Mouse (Mus musculus): ENCODE measurements around the gene Osgep. TPM values are rescaled to one million over a fixed set of nuclear protein-coding genes. Genes with fewer than 3 reads are reported as not detected.
"Not testable (repeated sequence)": the region's sequence is repeated elsewhere in the genome, so short reads cannot be mapped to it uniquely, and the experiment has no call there.

The Osgep gene
- polyA plus RNA-seq, 1 experiment, result 54.6 TPM

- H3K4me3 ChIP-seq (ENCODE audit: insufficient read depth, low read depth, low read length), result no peak overlapping the region
- WGBS, result 78% methylated on average over 3 of the region's 3 CpGs
- H3K27ac ChIP-seq (ENCODE audit: insufficient read depth, low read depth, low read length), result no peak overlapping the region
- no peak for DNase-seq
- H3K4me1 ChIP-seq (ENCODE audit: control insufficient read depth, insufficient read depth, low read length), result peaks cover 3% of the 10 kb centered on the region; the same call in 1 of the 2 replicates
- no peaks in the 10 kb centered on the region for H3K27me3 ChIP-seq (replicated peaks; ENCODE audit: control insufficient read depth, insufficient read depth, low read length)
- TF ChIP-seq POLR2A (IDR thresholded peaks at IDR 0.05; ENCODE audit: low read depth, low read length) (no peak), CTCF (conservative IDR thresholded peaks at IDR 0.05; ENCODE audit: insufficient read depth, insufficient read length, low read depth, low read length) (no peak)
- H3K36me3 ChIP-seq (ENCODE audit: control insufficient read depth, insufficient read depth, low read length), result 0 out of 2 replicates have a peak, but pooled peaks cover 3% of the 10 kb centered on the region
These were observed 57.7 kb downstream of the Osgep start for GRCm38 (mm10) chr14:50866966-50867365.

DNA sequence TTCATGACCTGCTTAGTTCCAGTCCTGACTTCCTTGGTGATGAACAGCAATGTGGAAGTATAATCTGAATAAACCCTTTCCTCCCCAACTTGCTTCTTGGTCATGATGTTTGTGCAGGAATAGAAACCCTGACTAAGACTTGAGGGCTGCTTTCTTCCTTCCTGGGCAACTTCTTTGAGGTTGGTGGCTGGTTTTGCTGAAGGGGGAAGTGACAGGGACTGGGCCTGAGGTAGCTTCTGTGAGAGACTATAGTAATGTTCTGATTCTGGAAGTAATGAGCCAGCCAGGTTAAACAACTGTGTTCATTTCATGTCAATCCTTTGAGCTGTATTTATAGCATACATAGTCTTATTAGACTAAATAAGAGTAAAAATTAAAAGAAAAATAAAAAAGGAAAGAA lies 59.7 kb downstream of the Osgep start:
- not testable (repeated sequence) for H3K27me3 ChIP-seq (replicated peaks; ENCODE audit: control insufficient read depth, insufficient read depth, low read length); H3K4me3 ChIP-seq (ENCODE audit: insufficient read depth, low read depth, low read length); H3K36me3 ChIP-seq (ENCODE audit: control insufficient read depth, insufficient read depth, low read length); H3K27ac ChIP-seq (ENCODE audit: insufficient read depth, low read depth, low read length); DNase-seq; H3K4me1 ChIP-seq (ENCODE audit: control insufficient read depth, insufficient read depth, low read length)

DNA sequence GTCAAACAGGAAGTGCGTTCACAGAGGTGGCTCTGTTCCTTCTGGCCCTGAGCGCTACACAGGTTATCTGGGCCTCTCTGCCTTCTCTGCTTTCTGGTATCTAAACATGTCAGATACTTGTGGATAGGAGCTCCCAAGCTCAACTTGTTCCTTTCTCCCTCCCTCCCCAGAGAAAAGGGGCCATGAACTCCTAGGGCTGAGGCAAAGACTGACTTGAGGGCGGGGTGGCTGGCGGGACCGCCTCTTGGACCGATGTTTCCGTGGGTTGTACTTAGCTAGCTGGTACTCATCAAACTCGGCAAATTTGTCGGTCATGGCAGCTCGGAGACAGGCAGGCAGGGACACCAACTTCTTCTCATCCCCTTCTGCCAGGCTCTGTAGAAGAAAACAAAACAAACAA lies 62.1 kb downstream of the Osgep start:
- TF ChIP-seq POLR2A (IDR thresholded peaks at IDR 0.05; ENCODE audit: low read depth, low read length) (no peak), CTCF (conservative IDR thresholded peaks at IDR 0.05; ENCODE audit: insufficient read depth, insufficient read length, low read depth, low read length) (no peak)
- 92% methylated on average over 10 of the region's 10 CpGs for WGBS
- no peak overlapping the region for H3K27ac ChIP-seq (ENCODE audit: insufficient read depth, low read depth, low read length)
- peaks cover 6% of the 10 kb centered on the region for H3K36me3 ChIP-seq (ENCODE audit: control insufficient read depth, insufficient read depth, low read length)
- DNase-seq, result no peak
- H3K4me1 ChIP-seq (ENCODE audit: control insufficient read depth, insufficient read depth, low read length), result no peaks in the 10 kb centered on the region
- H3K27me3 ChIP-seq (replicated peaks; ENCODE audit: control insufficient read depth, insufficient read depth, low read length), result no peaks in the 10 kb centered on the region
- H3K4me3 ChIP-seq (ENCODE audit: insufficient read depth, low read depth, low read length), result no peak overlapping the region

Other genes with a start within 250 kb of the Osgep start
- gene Olfr747, start 231.7 kb downstream of the Osgep start, polyA plus RNA-seq (2012; rRNA removed), result not detected in 2 replicates
- gene Olfr748, start 217.5 kb downstream of the Osgep start, polyA plus RNA-seq (2012; rRNA removed), result not detected in 2 replicates
- not detected in 2 replicates for gene Olfr749, start 179.8 kb downstream of the Osgep start, polyA plus RNA-seq (2012; rRNA removed)
- 24.5 and 25.8 TPM in 2 replicates for gene Ttc5, start 139.4 kb downstream of the Osgep start, polyA plus RNA-seq (2012; rRNA removed)
- gene Ccnb1ip1, start 117.2 kb downstream of the Osgep start, polyA plus RNA-seq (2012; rRNA removed), result not detected in 2 replicates
- gene Parp2, start 117.1 kb downstream of the Osgep start, polyA plus RNA-seq (2012; rRNA removed), result 12.0 and 12.6 TPM in 2 replicates
- 17.6 and 18.8 TPM in 2 replicates for gene Tep1, start 54.3 kb downstream of the Osgep start, polyA plus RNA-seq (2012; rRNA removed)
- 0.34 and 1.2 TPM in 2 replicates for gene Klhl33, start 27.4 kb downstream of the Osgep start, polyA plus RNA-seq (2012; rRNA removed)
- 24.0 and 31.3 TPM in 2 replicates for gene Apex1, start 75 bp upstream of the Osgep start, polyA plus RNA-seq (2012; rRNA removed)
- 68.1 and 79.3 TPM in 2 replicates for gene Pip4p1, start 6.0 kb upstream of the Osgep start, polyA plus RNA-seq (2012; rRNA removed)
- gene Pnp, start 6.2 kb upstream of the Osgep start, polyA plus RNA-seq (2012; rRNA removed), result 79.2 and 91.3 TPM in 2 replicates
- 42.3 and 52.8 TPM in 2 replicates for gene Gm49342, start 19.6 kb upstream of the Osgep start, polyA plus RNA-seq (2012; rRNA removed)
- 0.54 and 0.56 TPM in 2 replicates for gene Pnp2, start 31.1 kb upstream of the Osgep start, polyA plus RNA-seq (2012; rRNA removed)
- gene Rnase10, start 82.9 kb upstream of the Osgep start, polyA plus RNA-seq (2012; rRNA removed), result not detected in 2 replicates
- gene Rnase9, start 117.0 kb upstream of the Osgep start, polyA plus RNA-seq (2012; rRNA removed), result not detected in 2 replicates
- not detected in 2 replicates for gene Rnase11, start 125.3 kb upstream of the Osgep start, polyA plus RNA-seq (2012; rRNA removed)
- not detected in 2 replicates for gene Rnase12, start 132.8 kb upstream of the Osgep start, polyA plus RNA-seq (2012; rRNA removed)
- gene Olfr750, start 149.5 kb upstream of the Osgep start, polyA plus RNA-seq (2012; rRNA removed), result not detected in 2 replicates
- 35.1 and 41.2 TPM in 2 replicates for gene Rnase4, start 166.2 kb upstream of the Osgep start, polyA plus RNA-seq (2012; rRNA removed)
- 4.7 and 5.1 TPM in 2 replicates for gene Ang, start 166.3 kb upstream of the Osgep start, polyA plus RNA-seq (2012; rRNA removed)
- gene Eddm3b, start 189.5 kb upstream of the Osgep start, polyA plus RNA-seq (2012; rRNA removed), result 0.42 and 0.64 TPM in 2 replicates
- 3.4 and 8.5 TPM in 2 replicates for gene Rnase6, start 199.0 kb upstream of the Osgep start, polyA plus RNA-seq (2012; rRNA removed)
- 0.25 and 0.39 TPM in 2 replicates for gene Rnase1, start 221.9 kb upstream of the Osgep start, polyA plus RNA-seq (2012; rRNA removed)
- not detected in 2 replicates for gene Rnase2b, start 237.4 kb upstream of the Osgep start, polyA plus RNA-seq (2012; rRNA removed)